Mouse (Mus musculus): ENCODE measurements around the gene Cdkal1.

DNA sequence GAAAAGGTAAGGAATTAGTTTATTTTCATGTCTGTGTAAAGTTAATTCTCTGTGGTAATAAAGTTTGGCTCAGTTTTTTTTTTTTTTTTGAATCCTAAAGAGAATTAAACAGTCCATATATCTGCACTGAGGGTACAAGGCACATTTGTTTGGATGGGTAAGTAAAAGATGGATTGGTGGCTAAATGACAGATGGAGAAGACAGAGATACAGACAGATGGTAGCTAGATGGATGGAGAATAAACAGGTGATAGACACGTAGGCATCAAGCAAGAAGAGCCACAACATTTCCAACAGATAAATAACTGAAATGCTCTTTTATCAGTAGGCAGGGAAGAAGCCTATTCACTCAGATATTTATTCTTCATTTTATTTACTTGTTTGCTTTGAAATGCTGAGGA lies 381.7 kb downstream of the Cdkal1 start:
- TF ChIP-seq CTCF (IDR thresholded peaks at IDR 0.05; ENCODE audit: borderline replicate concordance, extremely low read depth, insufficient read depth, insufficient read length) (no peak), POLR2A (IDR thresholded peaks at IDR 0.05; ENCODE audit: borderline replicate concordance, extremely low read depth, insufficient read depth, insufficient read length, poor library complexity, severe bottlenecking) (no peak)

Measured in brain, embryonic 14.5 days (tissue).